Mouse (Mus musculus): ENCODE measurements around the gene Fam71e1. TPM values are rescaled to one million over a fixed set of nuclear protein-coding genes. Genes with fewer than 3 reads are reported as not detected.

The Fam71e1 gene
- total RNA-seq, 2 experiments from 2014 or later, result 6.2 to 6.8 TPM

Small RNAs within 50 kb of the gene (microRNA-seq; reads per million reads assigned to microRNA genes)
- gene Mir7052, result 0.63 reads per million
- gene Mir7053, result not detected

Other genes with a start within 250 kb of the Fam71e1 start
- gene 1700028J19Rik, start 249.9 kb upstream of the Fam71e1 start, total RNA-seq (2021), result under 1 TPM; 0.26 to 0.32 TPM
- 10 to 100 TPM; 47.7 to 72.0 TPM for gene 2410002F23Rik, start 249.9 kb upstream of the Fam71e1 start, total RNA-seq (2021)
- not detected for gene Acp4, start 239.2 kb upstream of the Fam71e1 start, total RNA-seq (2021)
- not detected for gene Gm15517, start 235.1 kb upstream of the Fam71e1 start, total RNA-seq (2021)
- gene Clec11a, start 189.7 kb upstream of the Fam71e1 start, total RNA-seq (2021), result 1 to 10 TPM; 3.9 to 4.7 TPM
- gene Shank1, start 186.3 kb upstream of the Fam71e1 start, total RNA-seq (2021), result 1 to 10 TPM; 3.0 to 3.5 TPM
- gene Syt3, start 112.5 kb upstream of the Fam71e1 start, total RNA-seq (2021), result under 1 TPM; 0.34 to 0.49 TPM
- gene 1700008O03Rik, start 110.8 kb upstream of the Fam71e1 start, total RNA-seq (2021), result not detected
- gene Lrrc4b, start 67.6 kb upstream of the Fam71e1 start, total RNA-seq (2021), result 1 to 10 TPM; 4.0 to 4.2 TPM
- gene Aspdh, start 31.2 kb upstream of the Fam71e1 start, total RNA-seq (2021), result not detected
- 10 to 100 TPM; 67.2 to 77.6 TPM for gene Josd2, start 28.6 kb upstream of the Fam71e1 start, total RNA-seq (2021)
- 10 to 100 TPM; 60.1 to 65.3 TPM for gene Emc10, start 52 bp upstream of the Fam71e1 start, total RNA-seq (2021)
- gene Mybpc2, start 28.1 kb downstream of the Fam71e1 start, total RNA-seq (2021), result 100 to 1,000 TPM; 438 to 552 TPM
- under 1 TPM; 0.26 to 0.27 TPM for gene Spib, start 35.5 kb downstream of the Fam71e1 start, total RNA-seq (2021)
- 10 to 100 TPM; 32.0 to 35.2 TPM for gene Pold1, start 52.3 kb downstream of the Fam71e1 start, total RNA-seq (2021)
- 10 to 100 TPM; 38.3 to 45.3 TPM for gene Nr1h2, start 57.4 kb downstream of the Fam71e1 start, total RNA-seq (2021)
- under 1 TPM; 0.65 to 0.81 TPM for gene Napsa, start 75.8 kb downstream of the Fam71e1 start, total RNA-seq (2021)
- gene Kcnc3, start 94.1 kb downstream of the Fam71e1 start, total RNA-seq (2021), result 1 to 10 TPM in 1 of 2 experiments, under 1 TPM in 1; 0.91 to 1.1 TPM
- 10 to 100 TPM; 25.7 to 26.6 TPM for gene Myh14, start 174.3 kb downstream of the Fam71e1 start, total RNA-seq (2021)
- gene Izumo2, start 212.2 kb downstream of the Fam71e1 start, total RNA-seq (2021), result not detected

All from gastrocnemius, postnatal 4 days (tissue).